Mouse (Mus musculus) MN1 (cell line): Measurements from ENCODE around the gene Foxa2.

Source experiments
- DNase-seq: peaks from one replicate; pipeline ENCODE4 v3.0.0-alpha.2; 2016; ENCODE audit warnings: low spot score

The Foxa2 gene

DNA sequence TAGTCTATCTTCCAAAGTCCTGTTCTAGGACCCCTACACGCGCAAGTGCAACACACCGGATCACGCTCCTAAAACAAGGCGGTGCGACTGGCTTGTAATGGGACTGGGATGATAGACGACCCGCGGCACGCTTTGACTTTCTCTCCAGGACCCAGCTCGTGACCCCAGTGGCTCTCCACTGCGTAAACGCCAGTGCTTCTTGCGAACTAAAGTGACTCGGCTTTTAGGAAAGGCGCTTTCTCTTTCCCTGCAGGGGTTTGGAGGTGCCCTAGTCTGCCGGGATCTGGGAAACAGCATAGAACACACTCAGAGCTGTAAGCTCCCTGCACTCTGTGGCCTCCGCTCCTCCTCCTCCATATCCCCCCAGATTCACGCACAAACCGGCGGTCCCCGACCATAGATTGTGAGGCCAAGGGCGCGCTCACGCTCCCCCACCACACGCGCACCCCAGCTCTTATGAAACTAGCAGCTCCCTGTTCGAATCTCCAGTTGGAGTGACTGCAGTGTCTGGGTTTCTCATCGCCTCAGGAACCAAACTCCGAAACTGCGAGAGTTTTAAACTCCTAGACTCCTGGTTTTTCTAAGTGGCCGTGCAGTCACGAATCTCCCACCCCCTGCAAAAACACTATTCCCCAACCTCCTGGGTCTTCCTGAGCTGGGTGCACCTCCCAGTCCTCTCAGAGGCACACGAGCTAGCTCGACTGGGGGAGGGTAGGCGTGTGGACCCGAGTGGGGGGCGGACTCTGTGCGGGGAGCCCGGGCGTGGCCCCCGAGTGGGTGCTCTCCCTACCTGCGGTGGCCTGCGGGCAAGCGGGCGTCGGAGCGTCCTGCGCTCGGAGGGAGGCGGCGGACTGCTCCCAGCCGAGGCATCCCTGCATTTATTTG lies 7.2 kb downstream of the Foxa2 start:
- DNase-seq, result no peak

DNA sequence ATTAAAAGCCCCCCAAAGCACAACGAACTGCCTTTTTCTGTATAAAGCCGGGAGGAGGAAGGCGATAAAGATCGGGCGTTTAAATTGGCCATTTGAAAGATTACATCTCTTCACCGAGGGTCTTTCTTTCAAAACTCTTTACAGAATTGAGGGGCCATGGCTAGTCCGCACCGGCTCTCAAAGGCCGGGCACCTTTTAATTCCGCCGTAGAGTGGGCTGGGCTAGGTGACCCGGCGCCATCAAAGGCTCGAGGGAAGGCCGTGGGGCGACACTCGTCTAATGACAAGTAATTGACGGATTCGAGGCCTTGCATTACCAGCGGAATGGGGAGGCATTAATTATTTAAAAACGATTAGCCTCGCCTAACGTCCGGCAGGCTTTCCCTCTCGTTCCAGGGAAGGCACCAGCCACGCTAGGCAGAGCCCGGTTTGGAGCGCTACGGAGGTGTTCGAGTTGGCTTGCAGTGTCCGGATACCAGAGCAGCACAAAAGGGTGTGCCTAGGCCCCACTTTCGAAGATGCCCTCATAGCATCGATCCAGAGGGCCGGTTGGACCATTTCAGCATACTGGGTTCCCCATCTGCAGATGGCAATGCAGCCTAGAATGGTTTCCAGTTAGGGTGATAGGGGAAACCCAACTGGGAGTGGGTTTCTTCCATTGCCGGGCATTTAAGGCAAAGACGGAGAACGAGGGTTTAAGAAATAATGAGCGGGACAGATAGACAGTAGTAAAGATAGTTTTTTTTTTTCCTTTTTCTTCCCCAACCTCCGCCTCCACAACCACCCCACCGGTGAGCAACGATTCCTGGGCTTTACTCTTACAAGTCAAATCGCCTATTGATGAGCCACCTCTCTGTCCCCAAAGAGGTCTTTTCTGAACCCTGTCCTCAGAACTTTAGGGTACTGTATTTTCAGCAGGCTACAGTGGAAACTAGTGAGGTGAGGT lies 8.1 kb downstream of the Foxa2 start:
- no peak for DNase-seq

DNA sequence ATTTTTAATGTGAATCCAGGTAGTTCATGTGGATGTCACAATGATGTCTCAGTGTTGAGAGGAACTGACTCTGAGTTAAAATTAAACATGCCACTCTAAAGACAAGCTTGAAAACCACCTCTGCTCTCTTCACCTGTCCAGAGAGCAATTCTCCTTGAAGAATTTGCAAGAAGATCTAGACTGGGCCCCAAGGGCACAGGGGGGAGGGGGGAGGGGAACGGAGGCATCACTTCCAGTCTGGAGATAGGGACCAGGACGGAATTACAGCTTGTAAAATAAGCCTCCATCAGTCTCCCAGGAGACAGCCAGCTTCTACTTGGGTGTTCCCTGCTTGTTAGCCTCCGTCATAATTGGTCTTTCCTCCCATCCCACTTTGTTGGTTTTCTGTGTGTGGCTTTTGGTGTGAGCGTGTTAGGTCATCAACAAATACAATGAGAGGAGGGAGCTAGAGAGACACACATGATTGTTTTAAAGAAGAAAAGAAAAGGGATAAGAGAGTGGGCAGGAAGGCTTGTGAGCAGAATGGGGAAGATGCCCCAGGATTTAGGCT lies 10.1 kb downstream of the Foxa2 start:
- DNase-seq, result no peak

DNA sequence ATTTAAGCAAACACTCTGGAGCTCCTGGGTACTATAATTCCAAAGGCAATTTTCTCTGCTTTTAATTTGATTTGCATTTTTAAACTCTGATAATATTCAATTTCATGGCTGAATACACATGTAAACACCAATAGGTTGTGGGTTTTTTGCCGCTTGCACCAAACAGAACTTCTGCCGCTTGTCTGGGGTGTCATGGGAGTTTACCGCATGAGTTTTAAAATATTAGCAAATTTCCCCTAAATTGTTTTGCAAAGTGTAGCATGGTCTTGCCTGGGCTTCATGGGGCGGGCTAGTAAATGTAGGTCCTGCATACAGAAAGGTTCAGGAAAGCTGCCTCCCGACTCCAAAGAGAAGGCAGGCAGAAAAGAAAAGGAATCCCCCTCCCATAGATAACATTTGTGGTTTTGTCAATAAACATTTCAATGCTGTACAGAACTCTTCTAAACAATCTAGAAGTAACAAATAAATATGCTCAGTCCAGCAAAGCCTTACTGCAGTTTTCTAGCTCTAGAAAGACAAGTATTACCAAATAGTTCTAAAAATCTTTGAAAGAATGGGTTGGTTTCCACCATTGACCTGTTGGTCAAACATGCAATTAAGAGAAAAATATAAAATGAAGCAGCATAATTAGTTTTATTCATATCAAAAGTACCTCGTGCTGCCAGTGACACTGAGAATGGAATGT lies 15.6 kb downstream of the Foxa2 start:
- DNase-seq, result no peak

DNA sequence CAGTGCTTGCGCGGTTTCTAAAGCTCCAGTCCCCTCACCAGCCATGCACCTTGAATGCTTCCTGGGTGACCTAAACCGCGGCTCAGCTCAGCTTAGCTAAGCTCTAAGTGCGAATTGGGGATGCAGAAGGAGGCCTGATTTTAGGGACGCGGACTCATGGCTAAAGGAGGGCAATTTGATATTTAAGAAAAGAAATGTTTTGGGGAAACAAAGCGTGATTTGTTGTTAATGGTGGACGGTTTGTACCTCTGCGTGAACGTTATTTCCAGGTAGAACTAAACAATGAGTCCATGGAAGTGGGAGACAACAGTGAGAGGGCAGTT lies 16.2 kb downstream of the Foxa2 start:
- DNase-seq, result no peak

DNA sequence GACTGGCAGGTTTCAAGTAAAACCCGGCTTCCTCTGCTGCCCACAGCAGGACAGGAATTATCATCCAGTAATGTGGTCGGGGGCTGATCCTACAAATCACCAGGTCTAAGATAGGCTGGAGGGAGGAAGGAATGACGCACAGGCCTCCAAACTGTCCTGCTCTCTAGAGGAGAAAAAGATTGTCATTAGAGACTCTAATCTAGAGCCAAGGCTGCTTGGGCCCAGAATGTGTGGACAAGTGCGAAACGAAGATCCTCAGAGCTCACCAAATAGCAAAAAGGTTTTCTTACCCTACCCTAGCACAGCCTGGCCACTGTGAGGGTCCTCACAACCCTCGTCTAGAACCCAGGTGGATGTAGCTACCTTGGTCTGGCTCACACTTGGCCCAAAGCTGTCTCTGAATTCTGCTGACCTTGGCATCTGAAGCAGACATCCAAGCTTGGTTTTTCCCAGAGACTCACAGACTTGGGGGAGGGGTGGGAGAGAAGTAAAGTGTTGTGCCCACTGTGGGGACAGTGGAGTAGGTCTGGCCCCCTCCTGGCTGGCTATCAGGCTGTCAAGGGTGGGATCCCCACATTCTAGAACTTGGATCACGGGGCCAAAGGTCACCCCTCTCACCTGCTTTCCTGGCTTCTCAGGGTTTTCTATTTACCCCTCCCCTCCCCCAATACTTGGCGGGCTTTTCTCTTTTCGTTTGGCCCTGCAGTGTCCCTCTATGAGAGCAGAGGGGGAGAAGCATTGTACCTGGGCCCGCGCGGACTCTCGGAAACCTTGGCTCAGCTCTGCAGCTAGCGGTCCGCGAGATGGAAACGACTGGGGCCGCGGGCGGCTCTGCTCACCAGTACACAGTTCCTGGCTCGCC lies 16.8 kb downstream of the Foxa2 start:
- no peak for DNase-seq

DNA sequence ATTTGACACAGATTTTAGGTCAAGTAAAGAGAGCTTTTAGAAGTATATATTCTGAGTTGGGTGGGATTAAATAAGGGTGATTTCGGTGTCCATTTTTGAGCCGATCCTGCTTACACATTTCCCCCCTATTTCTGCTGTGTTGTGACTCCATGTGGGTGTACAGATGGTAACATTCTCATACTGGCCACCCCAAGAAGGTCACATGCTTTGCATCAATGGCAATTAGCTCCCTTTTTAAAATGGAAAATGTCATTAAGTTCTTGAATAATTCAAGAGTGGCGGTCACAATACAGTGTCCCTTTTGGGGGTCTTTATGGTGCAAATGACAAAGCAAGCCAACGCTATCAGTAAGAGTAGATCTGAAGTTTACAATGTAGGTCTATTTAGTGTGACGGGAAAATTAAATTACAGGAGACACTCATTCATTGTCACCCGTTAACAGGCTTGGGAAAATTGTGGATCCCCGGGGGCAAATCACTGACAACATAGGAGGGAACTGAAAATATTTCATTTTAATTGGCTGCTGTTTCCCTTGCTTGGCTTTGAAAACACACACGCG lies 17.6 kb downstream of the Foxa2 start:
- DNase-seq, result no peak

DNA sequence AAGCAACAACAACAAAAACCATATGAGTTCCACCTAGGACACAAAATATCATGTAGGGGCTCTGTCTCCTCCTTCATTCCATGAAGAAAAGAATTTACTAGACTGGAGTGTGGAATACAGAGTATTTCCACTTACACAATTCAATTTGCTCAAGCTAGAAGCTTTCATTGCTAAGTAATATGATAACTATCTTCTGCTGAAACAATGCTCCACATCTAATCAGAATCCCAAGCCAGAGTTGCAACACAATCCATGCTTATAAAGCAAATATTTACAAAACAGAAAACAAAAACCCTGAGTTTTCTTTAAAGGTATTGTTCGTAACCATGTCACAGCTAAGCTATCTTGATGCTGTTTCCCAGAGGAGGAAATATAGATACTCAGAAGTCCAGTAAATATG lies 20.4 kb downstream of the Foxa2 start:
- DNase-seq, result no peak

DNA sequence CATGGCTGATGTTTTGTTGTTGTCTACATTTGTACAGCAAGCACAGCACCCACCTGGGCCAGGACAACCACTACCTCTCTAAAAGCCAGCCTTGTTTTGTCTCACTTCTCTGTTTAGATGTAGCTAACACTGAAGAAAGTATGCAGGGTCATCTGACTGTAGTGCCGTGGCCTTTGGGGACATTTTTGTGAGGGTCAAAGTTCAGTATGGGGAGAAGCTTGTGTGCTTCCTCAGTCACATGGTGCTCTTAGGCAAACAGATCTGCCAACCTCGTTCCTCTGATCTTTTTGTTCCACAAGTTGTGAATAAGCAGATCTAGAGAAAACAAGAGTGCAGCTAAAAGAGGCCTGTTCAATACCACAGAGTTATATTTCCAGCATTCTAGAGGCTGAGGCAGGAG lies 21.3 kb downstream of the Foxa2 start:
- DNase-seq, result no peak

DNA sequence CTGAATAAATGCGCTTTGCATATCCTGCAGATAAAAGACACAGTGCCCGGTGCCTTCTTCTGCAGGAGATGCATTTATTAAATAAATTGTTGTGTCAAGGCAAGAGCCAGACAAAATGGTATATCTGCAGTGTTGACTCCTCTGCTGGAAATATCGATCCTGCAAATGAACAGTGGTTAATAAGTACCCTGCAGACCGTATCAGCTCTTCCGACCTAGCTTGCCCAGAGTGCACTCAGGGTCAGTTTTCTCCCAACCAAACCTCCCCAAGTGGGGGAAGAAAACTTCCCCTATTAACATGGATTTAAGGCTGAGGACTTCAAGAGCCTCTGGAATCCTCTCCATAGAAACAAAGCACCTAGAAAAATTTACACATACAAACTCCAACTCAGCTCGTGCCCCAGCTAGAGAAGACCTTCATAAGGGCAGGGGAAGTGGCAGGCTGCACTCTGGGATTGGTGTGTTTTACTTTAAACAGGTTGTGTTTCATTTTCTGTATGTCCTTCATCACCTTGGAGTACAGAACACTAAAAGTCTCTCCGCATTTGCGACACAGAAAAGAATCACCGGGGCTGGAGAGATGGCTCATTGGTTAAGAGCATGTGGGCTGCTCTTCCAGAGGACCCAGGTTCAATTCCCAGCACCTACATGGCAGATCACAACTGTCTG lies 22.4 kb downstream of the Foxa2 start:
- no peak for DNase-seq

DNA sequence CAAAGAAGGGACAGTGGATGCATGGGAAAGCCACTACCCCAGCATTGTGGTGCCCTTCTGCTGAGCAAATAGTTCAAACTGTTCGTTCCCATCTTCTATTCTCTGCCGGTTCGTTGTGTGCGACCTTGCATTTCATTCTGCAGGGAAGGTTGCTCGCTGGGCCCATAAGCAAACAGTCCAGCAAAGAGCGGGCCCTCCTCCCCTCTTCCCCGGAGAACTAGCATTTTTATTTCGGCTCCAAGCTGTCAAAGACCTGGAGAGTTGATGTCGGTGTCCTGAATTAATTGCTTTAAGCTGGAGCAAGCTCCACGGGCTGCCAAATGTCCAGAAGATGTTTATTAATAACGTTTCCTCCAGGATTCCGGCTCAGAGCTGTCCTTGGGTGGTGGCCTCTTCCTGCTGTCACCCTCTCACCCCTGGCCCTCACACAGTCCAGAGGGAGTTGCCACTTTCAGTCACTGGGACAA lies 23.4 kb downstream of the Foxa2 start:
- no peak for DNase-seq

DNA sequence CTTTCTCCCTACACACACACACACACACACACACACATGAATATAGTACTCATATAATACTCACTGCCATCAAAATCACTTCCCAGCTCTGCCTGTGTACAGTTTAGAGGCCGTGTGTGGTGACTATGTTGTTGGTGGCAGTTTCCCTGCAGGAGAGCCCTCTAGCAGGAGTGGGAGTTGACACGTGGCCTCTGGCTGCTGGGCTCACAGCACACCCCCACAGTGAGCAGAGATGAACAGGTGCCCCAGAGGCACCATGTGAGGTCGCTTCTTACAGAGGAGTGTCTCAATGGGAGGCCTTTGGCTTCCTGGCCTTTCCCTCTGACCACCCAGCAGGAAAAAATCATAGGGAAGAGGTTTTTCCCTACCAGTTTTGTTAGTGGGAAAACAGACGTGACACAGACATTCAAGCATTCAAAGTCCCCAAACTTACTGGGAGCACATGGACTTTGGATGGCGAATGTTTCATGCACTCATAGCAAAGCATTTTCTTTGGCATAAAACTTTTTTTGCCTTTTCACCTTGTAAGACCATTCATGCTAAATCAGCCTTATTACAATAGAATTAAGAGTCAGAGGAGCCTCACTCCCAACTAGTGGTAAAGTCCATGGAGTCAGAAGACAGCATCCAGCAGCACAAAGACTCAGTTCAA lies 24.7 kb downstream of the Foxa2 start:
- DNase-seq, result no peak

DNA sequence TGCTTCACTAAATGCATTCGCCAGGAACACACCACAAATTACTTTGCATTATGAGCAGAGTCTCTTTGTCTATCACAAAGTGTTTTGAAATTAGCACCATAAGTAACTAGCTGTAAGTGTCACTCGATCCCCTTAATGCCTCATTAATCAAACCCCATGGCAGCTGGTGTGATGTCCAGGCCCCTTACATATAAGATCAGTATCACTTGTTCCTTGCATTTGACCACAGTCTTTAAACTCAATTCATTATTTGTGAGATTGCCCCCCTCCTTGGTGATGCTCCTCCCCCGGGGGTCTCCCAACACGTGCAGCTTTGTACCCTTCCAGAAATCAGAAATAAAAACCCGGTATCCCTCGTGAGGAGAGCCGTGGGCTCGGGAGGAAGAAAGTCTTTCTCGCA lies 25.8 kb downstream of the Foxa2 start:
- DNase-seq, result no peak

DNA sequence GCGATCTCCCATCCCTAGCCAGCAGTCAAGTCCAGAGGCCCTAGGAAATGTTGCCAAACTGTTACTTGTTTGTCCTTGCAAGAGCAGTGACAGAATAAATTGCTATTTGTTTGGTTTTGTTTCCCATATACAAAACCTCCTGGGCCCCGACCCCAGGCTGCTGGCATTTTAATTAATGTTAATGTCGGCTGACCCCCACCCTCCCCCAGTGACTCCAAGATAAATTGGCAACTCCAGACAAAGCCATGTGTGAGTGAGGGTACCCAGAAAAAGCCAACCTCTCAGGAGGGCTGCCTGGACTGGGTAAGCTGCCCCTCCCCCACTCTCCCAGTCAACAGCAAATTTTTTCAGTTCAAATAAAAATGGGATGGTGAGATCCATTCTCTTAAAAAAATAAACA lies 26.6 kb downstream of the Foxa2 start:
- no peak for DNase-seq

DNA sequence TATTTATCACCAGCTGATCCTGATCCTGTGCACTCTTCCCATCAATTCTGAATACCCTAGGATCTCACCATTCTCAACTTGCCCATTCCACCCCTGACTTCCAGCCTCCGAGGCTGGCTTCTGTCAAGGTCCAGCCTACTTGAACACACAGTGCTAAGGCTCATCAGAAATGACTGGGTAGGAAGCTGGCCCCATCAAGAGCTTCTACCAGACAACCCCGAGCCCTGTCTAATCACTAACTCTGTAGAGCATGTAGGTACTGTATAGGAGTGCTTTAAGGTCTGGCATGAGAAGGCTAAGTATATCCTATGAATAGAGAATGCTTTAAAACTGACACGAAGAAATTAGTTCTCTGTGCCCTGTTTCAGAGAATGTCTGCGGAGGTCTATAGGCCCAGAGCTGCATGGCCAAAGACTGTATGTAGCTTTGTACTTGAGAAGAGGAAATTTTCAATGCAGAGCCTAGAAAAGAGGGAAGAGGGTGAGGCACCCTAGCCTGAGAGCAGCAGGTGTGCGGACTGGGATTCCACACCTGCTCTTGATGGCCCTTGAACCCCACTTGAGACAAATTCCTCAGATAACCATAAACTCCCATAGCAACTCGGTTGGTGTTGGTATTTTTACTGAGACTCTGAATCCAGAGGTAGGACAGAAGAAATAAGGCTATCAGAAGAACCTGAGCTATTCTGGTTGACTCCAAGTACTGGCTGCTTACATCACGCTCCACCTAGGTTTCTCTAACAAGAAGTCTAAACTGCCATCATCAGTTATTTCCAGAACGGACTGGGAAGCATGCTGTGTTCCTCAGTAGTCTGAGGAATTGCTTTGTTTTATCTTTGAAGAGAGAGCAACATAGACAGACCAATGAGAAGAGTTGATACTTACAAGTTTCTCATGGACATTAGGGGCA lies 28.7 kb downstream of the Foxa2 start:
- DNase-seq, result no peak

DNA sequence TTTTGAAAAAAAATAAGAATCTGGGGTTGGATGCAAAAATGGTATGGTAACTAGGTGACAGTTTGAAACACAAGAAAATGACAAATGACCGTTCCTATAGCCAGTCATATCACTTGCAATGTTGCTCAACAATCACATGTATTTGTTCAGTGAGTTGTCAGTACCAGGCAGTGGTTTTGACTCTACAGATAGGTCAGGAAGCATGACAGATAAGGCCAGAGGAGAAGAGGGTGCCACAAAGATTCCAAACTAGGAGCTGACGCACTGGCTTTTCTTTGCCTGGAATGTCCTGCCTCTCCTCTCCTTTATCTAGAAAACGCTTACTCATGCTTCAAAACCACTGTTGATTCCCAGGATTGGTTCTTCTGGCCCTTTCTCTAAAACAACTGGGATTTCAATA lies 33.4 kb downstream of the Foxa2 start:
- no peak for DNase-seq

DNA sequence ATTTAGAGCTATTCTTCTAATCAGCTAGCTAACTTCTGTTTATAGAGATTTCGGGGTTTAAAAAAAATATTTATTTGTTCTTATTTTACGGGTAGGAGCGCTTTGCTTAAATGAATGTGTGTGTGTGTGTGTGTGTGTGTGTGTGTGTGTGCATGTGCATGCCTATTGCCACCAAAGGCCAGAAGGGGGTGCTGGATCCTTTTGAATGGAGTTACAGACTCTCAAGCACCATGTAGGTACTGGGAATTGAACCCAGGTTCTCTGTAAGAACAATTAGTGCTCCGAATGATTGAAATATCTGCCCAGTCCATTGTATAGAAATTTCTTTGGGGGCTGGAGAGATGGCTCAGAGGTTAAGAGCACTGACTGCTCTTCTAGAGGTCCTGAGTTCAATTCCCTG lies 37.7 kb downstream of the Foxa2 start:
- DNase-seq, result no peak
